Mouse (Mus musculus) cortical plate, adult 2 months (tissue): ENCODE data around the gene Gck. TPM values are rescaled to one million over a fixed set of nuclear protein-coding genes. Genes with fewer than 3 reads are reported as not detected.

ENCODE experiments used
- H3K27ac ChIP-seq: fragments of 200-500 bp; 2 replicates; pipeline ENCODE4 v1.5.1; 2012; ENCODE audit warnings: low read length, control low read depth, inconsistent platforms; ENCODE audit not compliant: insufficient read depth
- H3K4me1 ChIP-seq: fragments of 200-500 bp; 2 replicates; pipeline ENCODE4 v1.6.1; 2011; ENCODE audit warnings: low read length; ENCODE audit not compliant: control insufficient read depth, insufficient read depth
- H3K4me3 ChIP-seq: fragments of 200-500 bp; 2 replicates; pipeline ENCODE4 v1.5.1; 2011; ENCODE audit warnings: mild to moderate bottlenecking, low read length, control low read depth; ENCODE audit not compliant: insufficient read depth
- CTCF ChIP-seq: fragments of 200-500 bp; IDR thresholded peaks from 2 replicates; pipeline ENCODE4 v1.5.1; 2011; ENCODE audit warnings: mild to moderate bottlenecking, control low read depth, low read length; ENCODE audit not compliant: insufficient read depth; ENCODE audit errors: extremely low read depth
- POLR2A ChIP-seq: fragments of 200-500 bp; IDR thresholded peaks from 2 replicates; pipeline ENCODE4 v1.6.1; 2011; ENCODE audit warnings: mild to moderate bottlenecking, low read length, control low read depth; ENCODE audit not compliant: insufficient read depth; ENCODE audit errors: extremely low read depth
- polyA plus RNA-seq: library from polyadenylated mRNA; depleted of rRNA; stranded (reverse); fragments of >200 nt; gene quantifications from 2 replicates; pipeline ENCODE4 v1.2.3, GENCODE M21; 2012

Gck gene
- polyA plus RNA-seq, 1 experiment = 0.86 TPM

- no peaks in the 10 kb centered on the region; the same call in 1 of the 2 replicates for H3K4me1 ChIP-seq
- no peak overlapping the region for H3K4me3 ChIP-seq
- H3K27ac ChIP-seq = no peak overlapping the region
- TF ChIP-seq POLR2A = no peak
- no peak for TF ChIP-seq CTCF
Observed at GRCm38 (mm10) chr11:5872707-5873106, 77.2 kb downstream of the Gck start.

- TF ChIP-seq CTCF (no peak), POLR2A (no peak)
- Histone ChIP-seq H3K4me1 (no peaks in the 10 kb centered on the region), H3K4me3 (no peak overlapping the region), H3K27ac (no peak overlapping the region)
Observed at GRCm38 (mm10) chr11:5870069-5870468, 79.8 kb downstream of the Gck start.

DNA sequence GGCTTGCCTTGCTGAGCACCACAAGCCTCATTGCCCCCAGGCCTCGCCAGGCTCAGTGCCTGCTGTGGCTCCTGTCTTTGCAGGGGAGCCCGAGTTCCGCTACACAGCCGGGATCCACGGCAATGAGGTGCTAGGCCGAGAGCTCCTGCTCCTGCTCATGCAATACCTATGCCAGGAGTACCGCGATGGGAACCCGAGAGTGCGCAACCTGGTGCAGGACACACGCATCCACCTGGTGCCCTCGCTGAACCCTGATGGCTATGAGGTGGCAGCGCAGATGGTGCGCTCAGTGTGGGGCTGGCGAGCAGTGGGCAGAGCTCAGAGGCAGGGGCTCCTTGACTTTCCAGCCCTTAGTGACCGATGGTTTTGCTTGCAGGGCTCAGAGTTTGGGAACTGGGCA lies 80.5 kb downstream of the Gck start:
- Histone ChIP-seq H3K4me1 (no peaks in the 10 kb centered on the region), H3K4me3 (no peak overlapping the region), H3K27ac (no peak overlapping the region)
- TF ChIP-seq CTCF (no peak), POLR2A (no peak)

DNA sequence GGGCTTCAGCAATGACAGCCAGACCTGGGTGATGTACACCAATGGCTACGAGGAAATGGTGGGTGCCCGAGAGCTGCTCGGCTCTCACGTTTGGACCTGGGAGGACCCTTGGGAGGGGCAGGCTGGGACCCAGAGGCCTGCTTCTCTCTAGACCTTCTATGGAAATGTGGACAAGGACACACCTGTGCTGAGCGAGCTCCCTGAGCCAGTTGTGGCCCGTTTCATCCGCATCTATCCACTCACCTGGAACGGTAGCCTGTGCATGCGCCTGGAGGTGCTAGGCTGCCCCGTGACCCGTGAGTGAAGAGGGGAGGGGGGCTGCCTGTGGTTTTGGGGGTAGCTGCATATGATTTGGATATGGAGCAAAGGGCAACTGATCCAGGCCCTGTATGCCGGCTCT lies 81.6 kb downstream of the Gck start:
- Histone ChIP-seq H3K4me1 (no peaks in the 10 kb centered on the region), H3K4me3 (no peak overlapping the region), H3K27ac (no peak overlapping the region)
- TF ChIP-seq CTCF (no peak), POLR2A (no peak)

- TF ChIP-seq POLR2A = no peak
- TF ChIP-seq CTCF = no peak
- Histone ChIP-seq H3K4me3 (no peak overlapping the region), H3K4me1 (no peaks in the 10 kb centered on the region), H3K27ac (no peak overlapping the region)
Observed at GRCm38 (mm10) chr11:5867196-5867595, 82.7 kb downstream of the Gck start.

DNA sequence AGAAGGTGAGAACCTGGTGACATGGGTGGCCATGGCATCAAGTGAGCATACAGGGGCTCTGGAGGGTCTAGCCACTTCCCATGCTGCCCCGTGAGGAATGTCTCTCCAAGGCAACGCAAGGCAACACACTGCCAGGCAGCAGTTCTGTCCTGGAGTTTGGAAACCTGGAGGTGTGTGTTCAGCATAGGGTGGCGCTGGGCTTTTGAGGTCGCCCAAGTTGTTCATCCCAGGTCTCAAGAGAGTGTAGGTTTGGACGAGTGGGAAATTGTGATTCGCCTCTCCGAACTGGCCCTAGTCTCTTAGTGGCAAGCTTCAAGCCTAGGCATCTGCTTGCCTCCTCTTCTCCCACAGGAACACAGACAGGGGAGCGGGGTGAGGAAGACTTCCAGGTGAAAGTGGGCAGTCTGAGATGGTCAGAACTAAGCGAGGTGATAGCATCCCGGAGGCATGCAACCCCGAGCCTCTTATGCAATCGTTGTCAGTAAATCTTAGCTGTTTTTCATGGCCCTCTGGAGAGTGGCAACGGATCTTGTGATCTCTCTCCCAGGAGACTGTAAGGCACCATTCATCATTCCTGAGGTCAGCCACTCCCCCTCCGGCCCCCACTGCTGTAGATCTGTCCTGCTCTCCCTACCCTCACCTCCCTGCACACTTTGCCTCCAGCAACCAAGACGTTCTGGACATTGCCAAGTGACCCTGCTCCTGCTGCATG lies 87.3 kb downstream of the Gck start:
- Histone ChIP-seq H3K4me1 (no peaks in the 10 kb centered on the region), H3K27ac (no peak overlapping the region), H3K4me3 (no peak overlapping the region)
- no peak for TF ChIP-seq CTCF
- no peak for TF ChIP-seq POLR2A

DNA sequence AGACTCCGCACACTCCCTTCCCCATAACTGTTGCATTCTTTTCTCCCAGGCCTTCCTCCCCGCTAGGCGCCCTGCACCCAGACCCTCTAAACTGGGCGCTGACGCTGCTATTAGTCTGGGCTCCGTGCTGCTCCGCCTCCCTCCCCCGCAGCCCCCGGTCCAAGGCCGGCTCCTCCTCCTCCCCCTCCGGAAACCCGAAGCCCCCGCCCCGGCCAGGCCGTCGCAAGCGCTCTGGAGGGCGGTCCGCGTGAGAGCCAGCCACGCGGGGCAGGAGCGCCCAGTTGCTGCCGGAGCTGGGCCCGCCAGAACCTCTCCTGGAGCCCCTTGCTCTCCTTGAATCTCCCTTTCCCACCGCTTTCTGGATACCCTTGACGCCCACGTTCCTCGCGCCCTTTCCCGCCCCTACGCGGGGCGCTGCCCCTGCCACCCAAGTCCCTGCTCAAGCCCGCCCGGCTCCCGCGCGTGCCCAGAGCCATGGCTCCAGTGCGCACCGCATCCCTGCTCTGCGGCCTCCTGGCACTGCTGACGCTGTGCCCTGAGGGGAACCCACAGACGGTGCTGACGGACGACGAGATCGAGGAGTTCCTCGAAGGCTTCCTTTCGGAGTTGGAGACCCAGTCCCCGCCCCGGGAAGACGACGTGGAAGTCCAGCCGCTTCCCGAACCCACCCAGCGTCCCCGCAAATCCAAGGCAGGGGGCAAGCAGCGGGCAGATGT lies 88.0 kb downstream of the Gck start, which contains the start of gene Aebp1:
TSS of gene Aebp1 (plus strand) at position 270 of the 716 bp plus-strand sequence.
- TF ChIP-seq CTCF (no peak), POLR2A (no peak)
- Histone ChIP-seq H3K27ac (no peak within 1 kb of the TSS), H3K4me1 (no peaks in the 10 kb centered on the region), H3K4me3 (no peak within 1 kb of the TSS)

- no peak overlapping the region for H3K4me3 ChIP-seq
- TF ChIP-seq POLR2A (no peak), CTCF (no peak)
- H3K4me1 ChIP-seq = no peaks in the 10 kb centered on the region
- no peak overlapping the region for H3K27ac ChIP-seq
Observed at GRCm38 (mm10) chr11:5860639-5861038, 89.2 kb downstream of the Gck start.

- H3K4me1 ChIP-seq = no peaks in the 10 kb centered on the region
- TF ChIP-seq POLR2A = no peak
- TF ChIP-seq CTCF = no peak
- H3K27ac ChIP-seq = no peak overlapping the region
- H3K4me3 ChIP-seq = no peak overlapping the region
Observed at GRCm38 (mm10) chr11:5859883-5860550, 89.9 kb downstream of the Gck start.
